Mouse (Mus musculus): ENCODE data around the gene Arsg.

DNA sequence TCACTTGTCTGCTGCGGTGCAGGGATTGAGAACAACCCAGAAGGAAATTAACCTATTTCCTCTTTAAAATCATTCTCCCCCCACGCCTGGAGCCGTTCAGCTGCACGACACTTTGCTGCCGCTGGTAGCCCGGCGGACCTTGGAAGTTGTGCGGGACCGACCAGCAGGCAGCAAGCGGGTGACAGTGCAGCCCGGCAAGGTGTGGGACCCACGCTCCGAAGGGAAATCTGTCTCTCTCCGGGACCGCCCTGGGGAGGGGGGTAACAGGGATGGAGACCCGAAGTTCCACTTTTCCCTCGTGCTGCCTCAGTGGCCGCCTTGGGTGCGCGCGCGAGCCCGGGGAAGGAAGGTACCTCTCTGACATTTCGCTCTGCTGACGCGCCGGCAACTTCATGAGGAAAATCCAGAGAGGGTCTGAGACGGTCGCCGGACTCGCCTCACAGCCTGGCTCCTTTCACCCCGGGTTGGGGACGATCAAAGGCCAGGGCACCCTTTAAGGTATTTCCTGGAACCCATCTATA, 943 bp upstream of the Arsg start:
- TF ChIP-seq EP300 (IDR thresholded peaks at IDR 0.05; ENCODE audit: low read length) (no peak), MEF2A (IDR thresholded peaks at IDR 0.05; ENCODE audit: borderline replicate concordance, low read depth, low read length) (no peak), CTCF (conservative IDR thresholded peaks at IDR 0.05 in 1 of 2, IDR thresholded peaks at IDR 0.05 in 1 of 2; ENCODE audit: low read depth in 2 of 2, low read length in 2 of 2) (no peak), POLR2A (IDR thresholded peaks at IDR 0.05; ENCODE audit: low read depth, low read length) (no peak; the same call in 1 of the 2 replicates), RCOR1 (conservative IDR thresholded peaks at IDR 0.05; ENCODE audit: low read depth, low read length) (no peak), TCF12 (IDR thresholded peaks at IDR 0.05; ENCODE audit: low read depth, low read length) (no peak), ZMIZ1 (IDR thresholded peaks at IDR 0.05; ENCODE audit: low read depth, low read length) (no peak), ZNF384 (IDR thresholded peaks at IDR 0.05; ENCODE audit: low read depth, low read length) (no peak), BHLHE40 (IDR thresholded peaks at IDR 0.05; ENCODE audit: low read depth, low read length) (no peak), MAFK (IDR thresholded peaks at IDR 0.05; ENCODE audit: insufficient replicate concordance, low read length) (no peak)

All from CH12.LX (cell line).